Mouse (Mus musculus) heart, adult 9 months (tissue): ENCODE measurements around the gene Slc43a2.

Experiments used
- DNase-seq, 2 experiments: peaks; one replicate each; pipeline ENCODE4 v3.0.0; 2022; ENCODE audit warnings: low spot score in 2 of 2

Gene Slc43a2

GRCm38 (mm10) chr11:75529771-75530170 lies 1.7 kb upstream of the Slc43a2 start:
- no peak for DNase-seq

- peak; percentile 78 to 92 for DNase-seq
These were observed 1.2 kb upstream of the Slc43a2 start for GRCm38 (mm10) chr11:75530325-75530724.

- DNase-seq, result no peak
These were observed 585 bp upstream of the Slc43a2 start for GRCm38 (mm10) chr11:75530845-75531373.

GRCm38 (mm10) chr11:75532340-75533277 lies 1.1 kb downstream of the Slc43a2 start:
- DNase-seq, result no peak

- no peak for DNase-seq
These were observed 2.0 kb downstream of the Slc43a2 start for GRCm38 (mm10) chr11:75533314-75534015.

- DNase-seq, result no peak
These were observed 3.0 kb downstream of the Slc43a2 start for GRCm38 (mm10) chr11:75534286-75535033.

GRCm38 (mm10) chr11:75535106-75535795 lies 3.8 kb downstream of the Slc43a2 start:
- no peak for DNase-seq

GRCm38 (mm10) chr11:75536255-75537024 lies 4.9 kb downstream of the Slc43a2 start:
- no peak for DNase-seq

GRCm38 (mm10) chr11:75537025-75537414 lies 5.5 kb downstream of the Slc43a2 start:
- DNase-seq, result no peak

GRCm38 (mm10) chr11:75537491-75538183 lies 6.1 kb downstream of the Slc43a2 start:
- DNase-seq, result peak in 1 of 2 experiments; percentile 49

- DNase-seq, result no peak
These were observed 6.9 kb downstream of the Slc43a2 start for GRCm38 (mm10) chr11:75538184-75538969.

GRCm38 (mm10) chr11:75538970-75539299 lies 7.4 kb downstream of the Slc43a2 start:
- no peak for DNase-seq

GRCm38 (mm10) chr11:75540209-75540608 lies 8.7 kb downstream of the Slc43a2 start:
- DNase-seq, result no peak

GRCm38 (mm10) chr11:75540710-75541581 lies 9.5 kb downstream of the Slc43a2 start:
- DNase-seq, result no peak

GRCm38 (mm10) chr11:75544713-75545112 lies 13.2 kb downstream of the Slc43a2 start:
- DNase-seq, result no peak

- no peak for DNase-seq
These were observed 14.6 kb downstream of the Slc43a2 start for GRCm38 (mm10) chr11:75546057-75546456.

- peak; percentile 42 to 54 for DNase-seq
These were observed 18.2 kb downstream of the Slc43a2 start for GRCm38 (mm10) chr11:75549658-75550111.
